Mouse (Mus musculus) frontal cortex, adult (tissue): Measurements from ENCODE around the gene Cdc34b.
"Not testable (repeated sequence)": the region's sequence is repeated elsewhere in the genome, so short reads cannot be mapped to it uniquely, and the experiment has no call there.

Experiments used
- ATAC-seq: cut with Nextera tagmentation; 2 replicates; pipeline ENCODE4 v1.9.2; 2017; ENCODE audit warnings: mild to moderate bottlenecking, moderate library complexity, mixed read lengths; ENCODE audit not compliant: low TSS enrichment

Gene Cdc34b

DNA sequence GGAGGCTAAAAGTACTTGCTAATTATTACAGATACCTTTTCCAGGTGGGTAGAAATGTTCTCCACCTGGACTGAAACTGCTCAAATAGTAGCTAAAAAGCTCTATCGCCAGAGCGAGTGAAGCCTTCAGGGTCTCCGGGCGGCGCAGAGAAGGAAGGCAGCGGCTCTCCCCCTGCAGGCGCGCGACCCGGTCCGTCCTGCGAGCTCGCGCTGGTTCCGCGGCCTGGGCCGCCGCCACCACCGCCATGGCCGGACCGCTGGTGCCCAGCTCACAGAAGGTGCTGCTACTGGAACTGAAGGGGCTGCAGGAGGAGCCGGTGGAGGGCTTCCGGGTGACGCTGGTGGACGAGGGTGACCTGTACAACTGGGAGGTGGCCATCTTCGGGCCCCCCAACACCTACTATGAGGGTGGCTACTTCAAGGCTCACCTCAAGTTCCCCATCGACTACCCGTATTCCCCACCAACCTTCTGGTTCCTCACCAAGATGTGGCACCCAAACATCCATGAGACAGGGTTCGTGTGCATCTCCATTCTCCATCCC lies at the start of gene Cdc34b:
Gene Cdc34b (plus strand): TSS at position 51 of the 541 bp plus-strand sequence.
- no peak for ATAC-seq

DNA sequence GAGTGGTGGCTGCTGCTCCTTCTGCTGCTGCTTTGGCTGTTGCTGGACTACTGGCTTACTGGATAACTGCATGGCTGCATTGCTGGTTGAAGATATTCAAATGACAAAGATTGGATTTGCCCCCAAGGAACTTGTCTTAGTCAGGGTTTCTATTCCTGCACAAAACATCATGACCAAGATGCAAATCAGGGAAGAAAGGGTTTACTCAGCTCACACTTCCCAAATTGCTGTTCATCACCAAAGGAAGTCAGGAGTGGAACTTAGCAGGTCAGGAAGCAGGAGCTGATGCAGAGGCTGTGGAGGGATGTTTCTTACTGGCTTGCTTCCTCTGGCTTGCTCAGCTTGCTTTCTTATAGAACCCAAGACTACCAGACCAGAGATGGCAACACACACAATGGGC lies 49.1 kb upstream of the Cdc34b start:
- ATAC-seq: not testable (repeated sequence)

GRCm38 (mm10) chr11:94695508-94695907 lies 46.1 kb upstream of the Cdc34b start:
- ATAC-seq: no peak

DNA sequence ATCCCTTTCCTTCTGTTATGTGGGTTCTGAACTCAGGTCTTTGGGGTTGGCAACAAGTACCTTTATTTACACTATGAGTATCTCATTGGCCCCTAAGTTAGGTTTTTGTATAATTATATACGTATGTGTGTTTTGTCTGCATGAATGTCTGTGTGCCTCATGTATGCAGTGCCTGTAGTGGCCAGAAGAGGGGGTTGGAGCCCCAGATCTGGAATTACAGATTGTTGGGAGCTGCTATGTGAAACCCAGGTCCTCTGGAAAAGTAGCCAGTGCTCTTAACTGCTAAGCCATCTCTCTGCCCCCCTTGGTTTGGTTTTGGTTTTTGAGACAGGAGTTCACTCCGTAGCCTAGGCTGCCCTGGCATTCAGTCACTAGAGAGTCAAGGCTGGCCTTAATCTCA lies 44.4 kb upstream of the Cdc34b start:
- no peak for ATAC-seq

DNA sequence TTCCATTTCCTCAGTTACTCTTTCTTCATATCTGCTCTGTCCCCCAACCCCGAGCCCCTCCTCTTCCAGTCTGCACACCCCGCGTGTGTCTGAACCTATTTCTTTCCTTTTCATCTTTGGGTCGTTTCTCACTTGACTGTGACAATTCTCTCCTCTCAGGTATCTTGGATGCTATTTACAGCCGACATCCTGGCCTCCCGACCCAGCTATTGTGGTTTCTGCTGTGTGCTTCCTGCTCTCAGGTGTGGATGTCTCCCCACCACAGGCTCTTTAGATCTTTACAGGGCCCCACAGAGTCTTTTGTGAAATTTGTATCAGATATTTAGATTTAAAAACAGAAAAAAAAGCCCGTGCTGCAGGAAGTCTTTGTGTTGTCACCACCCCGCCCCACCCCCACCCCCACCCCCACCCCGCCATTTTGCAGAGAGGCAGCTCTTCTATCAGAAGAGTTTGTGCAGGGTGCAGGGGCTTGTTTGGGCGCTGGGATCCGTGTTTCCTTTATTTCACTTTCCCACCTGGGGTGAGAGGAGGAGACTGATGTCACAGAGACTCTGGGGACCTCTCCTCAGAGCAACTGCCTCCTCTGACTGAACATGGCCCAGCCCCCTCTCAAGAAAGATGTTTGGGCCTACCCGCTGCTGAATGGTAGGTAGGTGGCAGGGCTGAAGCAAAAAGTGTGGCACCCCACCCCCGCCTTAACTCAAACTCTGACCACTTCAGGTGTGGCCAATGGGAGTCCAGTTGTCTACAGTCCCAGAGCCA lies 43.7 kb upstream of the Cdc34b start:
- ATAC-seq: no peak

- no peak for ATAC-seq
Observed at GRCm38 (mm10) chr11:94699399-94699798, 42.2 kb upstream of the Cdc34b start.

DNA sequence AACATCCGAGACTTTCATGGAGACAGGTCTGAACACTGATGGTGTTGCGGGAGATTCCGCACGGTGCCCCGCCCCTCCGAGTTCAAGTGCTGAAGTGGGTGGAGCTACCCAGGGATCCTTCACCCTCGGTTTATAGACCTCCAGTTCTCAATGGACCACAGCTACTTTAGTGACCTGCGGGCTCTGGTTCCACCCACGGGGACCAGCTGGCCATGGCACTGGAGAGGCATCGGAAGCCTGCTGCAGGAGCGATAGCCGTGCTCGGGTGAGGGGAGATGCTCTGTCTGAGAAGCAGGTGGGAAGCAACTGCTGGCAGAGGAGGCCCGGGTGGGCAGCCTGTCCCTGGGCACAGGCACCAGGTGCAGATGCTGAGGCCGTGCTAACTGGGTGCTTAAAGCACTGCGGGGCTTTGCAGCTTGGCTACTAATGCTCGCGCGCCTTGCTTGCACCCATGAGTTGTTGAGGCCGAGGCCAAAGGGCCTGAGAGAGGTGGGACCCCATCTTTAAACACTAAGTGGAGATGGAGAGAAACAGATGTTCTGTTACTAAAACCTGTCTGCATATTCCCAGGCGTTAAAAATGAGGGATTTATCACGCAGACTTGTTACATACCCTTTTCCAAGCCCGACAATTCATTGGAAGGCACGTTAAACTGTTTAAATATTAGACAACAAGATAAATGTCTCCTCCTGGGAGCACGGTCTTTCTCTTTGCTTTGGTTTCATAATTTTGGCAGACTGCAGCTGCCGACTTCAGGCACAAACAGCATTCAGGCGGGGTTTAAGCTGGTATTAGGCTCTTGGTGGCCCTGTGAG lies 40.0 kb upstream of the Cdc34b start:
- no peak for ATAC-seq

DNA sequence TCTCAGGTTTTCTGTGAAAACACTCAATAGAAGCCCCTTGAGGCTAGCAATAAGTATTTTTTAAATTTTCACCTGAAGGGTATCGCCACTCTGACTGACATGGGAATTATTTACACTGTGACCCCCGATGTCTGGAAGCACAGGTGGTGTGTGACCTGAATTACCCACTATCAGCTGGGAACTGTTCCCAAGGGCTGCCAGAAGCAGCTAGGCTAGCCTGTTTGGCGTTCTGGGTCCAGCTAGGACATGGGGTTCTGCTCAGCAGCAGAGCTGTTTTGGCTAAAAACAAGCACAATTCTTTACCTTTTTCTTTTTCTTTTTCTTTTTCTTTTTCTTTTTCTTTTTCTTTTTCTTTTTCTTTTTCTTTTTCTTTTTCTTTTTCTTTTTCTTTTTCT lies 39.4 kb upstream of the Cdc34b start:
- ATAC-seq: no peak

DNA sequence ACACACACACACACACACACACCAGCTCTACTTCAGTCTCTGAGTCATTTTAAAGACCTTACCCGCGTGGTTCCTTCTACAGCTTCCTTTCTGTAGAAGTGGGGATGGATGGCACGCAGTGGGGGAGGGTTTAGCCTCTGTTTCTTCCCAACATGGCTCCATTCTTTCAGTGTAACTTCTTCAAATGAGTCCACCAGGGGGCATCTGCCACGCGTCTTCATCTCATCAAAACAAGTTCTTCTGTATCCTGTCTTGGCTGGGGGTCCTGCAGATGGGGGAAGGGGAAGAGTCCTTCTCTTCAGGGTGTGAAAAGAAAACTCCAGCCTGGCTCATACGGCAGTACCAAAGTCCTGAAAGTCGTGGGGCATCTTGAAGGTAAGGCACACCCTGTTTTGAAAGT lies 37.6 kb upstream of the Cdc34b start:
- no peak for ATAC-seq

DNA sequence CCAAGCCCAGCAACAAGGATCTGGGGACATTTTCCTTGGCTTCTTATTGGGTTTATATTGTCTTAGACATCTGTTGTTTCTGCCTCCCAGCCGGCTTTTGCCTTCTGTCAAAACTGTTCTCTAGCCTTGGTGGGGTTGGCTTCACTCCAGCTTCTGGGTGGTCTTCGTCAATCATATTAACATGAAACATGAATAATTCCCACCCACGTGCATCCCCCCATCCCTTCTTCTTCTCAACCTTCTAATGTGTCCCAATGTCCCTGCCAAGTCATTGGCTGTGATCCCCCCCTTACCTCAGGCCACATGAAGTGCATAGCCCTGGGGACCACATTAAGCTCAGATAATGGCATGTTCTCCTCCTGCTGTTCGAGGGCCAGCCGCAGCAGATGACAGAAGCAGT lies 37.1 kb upstream of the Cdc34b start, which contains the start of gene Gm11541:
Gene Gm11541 (minus strand): TSS at position 28 of the 400 bp plus-strand sequence.
- ATAC-seq: no peak

GRCm38 (mm10) chr11:94713246-94713860 lies 28.2 kb upstream of the Cdc34b start:
- no peak for ATAC-seq

GRCm38 (mm10) chr11:94715622-94716021 lies 26.0 kb upstream of the Cdc34b start:
- peak; percentile 80 for ATAC-seq

- no peak; the same call in 1 of the 2 replicates for ATAC-seq
Observed at GRCm38 (mm10) chr11:94716754-94717153, 24.8 kb upstream of the Cdc34b start.

GRCm38 (mm10) chr11:94717239-94717638 lies 24.3 kb upstream of the Cdc34b start:
- no peak for ATAC-seq

- no peak for ATAC-seq
Observed at GRCm38 (mm10) chr11:94718113-94718909, 23.3 kb upstream of the Cdc34b start.

DNA sequence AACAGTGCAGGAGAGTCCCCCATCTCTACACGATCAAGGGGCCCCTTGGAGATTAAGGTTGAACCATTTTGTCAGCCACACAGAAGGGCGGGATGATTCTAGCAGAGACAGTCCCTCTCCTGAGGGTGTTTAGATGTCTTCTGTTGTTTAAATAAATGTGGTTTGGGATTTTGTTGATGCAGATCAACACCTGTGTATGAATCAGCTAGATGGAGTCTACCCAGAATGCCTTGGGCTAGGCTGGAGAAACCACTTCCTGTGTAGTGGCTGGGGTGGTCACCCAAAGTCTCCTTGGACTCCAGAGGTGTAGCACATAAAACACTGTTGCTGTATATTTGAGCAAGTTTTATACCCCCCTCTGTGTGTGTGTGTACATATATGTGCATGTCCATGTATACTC lies 22.4 kb upstream of the Cdc34b start:
- ATAC-seq: no peak

GRCm38 (mm10) chr11:94727306-94727705 lies 14.3 kb upstream of the Cdc34b start:
- ATAC-seq: no peak

GRCm38 (mm10) chr11:94728545-94728944 lies 13.0 kb upstream of the Cdc34b start:
- no peak for ATAC-seq

DNA sequence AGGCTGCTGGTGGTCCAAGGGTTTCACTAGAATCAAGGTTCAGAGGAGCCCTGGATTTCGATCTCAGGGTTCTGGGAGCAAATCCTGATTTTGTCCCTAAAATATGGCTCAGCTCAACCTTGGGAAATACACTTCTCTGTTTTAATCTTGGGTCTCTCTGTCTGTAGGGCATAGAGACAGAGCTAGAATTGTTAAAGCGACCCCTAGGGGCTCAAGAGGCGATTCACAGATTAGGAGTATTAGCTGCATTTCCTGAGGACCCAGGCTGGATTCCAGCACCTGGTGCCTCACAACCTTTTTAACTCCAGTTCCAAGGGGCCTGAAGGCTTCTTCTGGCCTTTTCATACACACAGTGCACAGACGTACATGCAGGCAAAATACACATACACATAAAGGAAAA lies 12.0 kb upstream of the Cdc34b start:
- ATAC-seq: no peak

- 0 out of 2 replicates have a peak, but pooled peaks have one; percentile 72 for ATAC-seq
Observed at GRCm38 (mm10) chr11:94730261-94730660, 11.3 kb upstream of the Cdc34b start.

- peak; percentile 65; the same call in 1 of the 2 replicates for ATAC-seq
Observed at GRCm38 (mm10) chr11:94731229-94731628, 10.4 kb upstream of the Cdc34b start.
